Mouse (Mus musculus) lung, postnatal 0 days (tissue): ENCODE data around the gene Sost.

ENCODE experiments used
- CTCF ChIP-seq: IDR thresholded peaks from 2 replicates; pipeline ENCODE4 v1.5.1; 2016; ENCODE audit warnings: antibody characterized with exemption, mild to moderate bottlenecking
- EP300 ChIP-seq: IDR thresholded peaks from 2 replicates; pipeline ENCODE4 v1.6.1; 2016; ENCODE audit warnings: antibody characterized with exemption, mild to moderate bottlenecking, control low read depth

DNA sequence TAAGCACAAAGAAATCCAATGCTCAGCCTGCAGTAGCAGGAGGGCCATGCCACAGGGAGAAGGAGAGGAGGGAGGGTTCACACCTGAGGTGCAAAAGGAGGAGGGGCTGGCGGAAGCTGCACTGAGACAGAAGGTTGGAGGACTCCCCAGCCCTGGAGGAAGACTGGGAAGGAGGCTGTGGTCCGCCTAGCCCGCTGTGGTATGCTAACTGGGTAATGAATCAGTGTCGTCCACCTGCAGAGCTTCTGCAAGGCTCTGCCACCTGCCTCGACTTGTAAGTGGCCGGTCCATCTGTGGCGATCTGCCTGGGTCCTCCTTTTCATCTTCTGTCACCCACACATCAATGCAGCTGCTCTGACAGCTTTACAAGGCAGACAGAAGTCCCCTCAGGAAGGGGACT, 1.5 kb upstream of the Sost start:
- TF ChIP-seq CTCF, result no peak
- TF ChIP-seq EP300, result no peak
